Mouse (Mus musculus): ENCODE results near the gene Chrna1. TPM values are rescaled to one million over a fixed set of nuclear protein-coding genes. Genes with fewer than 3 reads are reported as not detected.

The Chrna1 gene
- polyA plus RNA-seq, 1 experiment = 105 TPM

DNA sequence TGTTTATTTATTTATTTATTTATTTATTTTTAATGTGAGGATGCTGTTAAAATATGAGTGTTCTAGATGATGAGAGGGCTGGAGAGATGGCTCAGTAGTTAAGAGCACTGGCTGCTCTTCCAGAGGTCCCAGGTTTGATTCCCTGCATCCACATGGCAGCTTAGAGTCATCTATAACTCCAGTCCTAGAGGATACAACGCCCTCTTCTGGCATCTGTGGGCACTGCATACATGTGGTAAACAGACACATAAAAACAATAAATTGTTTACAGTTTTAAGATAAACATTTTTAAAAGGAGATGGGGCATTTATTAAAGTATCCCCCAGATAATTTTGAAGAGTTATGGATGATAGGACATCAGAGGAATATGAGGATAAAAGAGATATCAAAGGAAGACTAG lies 40.4 kb downstream of the Chrna1 start:
- Histone ChIP-seq H3ac (ENCODE audit: control insufficient read depth, insufficient read length, low read depth) (no peak overlapping the region), H3K79me2 (ENCODE audit: control insufficient read depth, insufficient read depth) (no peaks in the 10 kb centered on the region), H3K27me3 (ENCODE audit: control insufficient read depth, insufficient read depth, insufficient read length) (no peaks in the 10 kb centered on the region), H3K4me3 (ENCODE audit: insufficient read depth, poor library complexity, severe bottlenecking) (no peak overlapping the region), H3K36me3 (ENCODE audit: control insufficient read depth, insufficient read depth) (no peaks in the 10 kb centered on the region), H3K79me3 (ENCODE audit: low read depth) (no peaks in the 10 kb centered on the region)
- TF ChIP-seq CEBPB (IDR thresholded peaks at IDR 0.05; ENCODE audit: low read depth) = no peak
- TF ChIP-seq MAX (IDR thresholded peaks at IDR 0.05) = no peak
- TF ChIP-seq MYOD1 (IDR thresholded peaks at IDR 0.05; ENCODE audit: control insufficient read depth, insufficient read length, low read depth) = no peak
- TF ChIP-seq FOSL1 (IDR thresholded peaks at IDR 0.05; ENCODE audit: insufficient read depth, low read length, poor library complexity, severe bottlenecking) = no peak
- TF ChIP-seq MYOG (IDR thresholded peaks at IDR 0.05; ENCODE audit: control insufficient read depth, extremely low read depth, insufficient read length) = no peak
- no peak for TF ChIP-seq USF1 (IDR thresholded peaks at IDR 0.05; ENCODE audit: low read depth)
- no peak for TF ChIP-seq CTCF (IDR thresholded peaks at IDR 0.05; ENCODE audit: control insufficient read depth, insufficient read depth, insufficient read length)

DNA sequence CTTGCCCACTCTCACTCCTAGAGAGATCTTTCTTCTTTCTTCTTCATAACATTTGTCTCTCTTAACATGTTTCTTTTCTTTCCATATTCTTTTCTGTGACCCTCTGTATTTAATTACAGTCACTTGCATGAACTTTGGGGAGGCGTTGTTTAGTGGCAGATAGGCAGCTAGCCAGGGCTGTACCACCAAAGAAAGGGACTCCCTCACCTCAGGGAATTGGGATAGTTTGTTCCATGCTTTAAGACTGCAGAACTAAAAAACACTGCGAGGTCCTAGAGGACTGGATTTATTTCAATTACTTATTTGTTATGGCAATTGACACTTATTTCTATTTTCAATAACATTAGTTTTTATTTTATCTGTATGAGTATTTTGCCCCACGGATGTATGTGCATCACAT lies 41.0 kb downstream of the Chrna1 start:
- Histone ChIP-seq H3K4me3 (ENCODE audit: insufficient read depth, poor library complexity, severe bottlenecking) (no peak overlapping the region), H3K79me2 (ENCODE audit: control insufficient read depth, insufficient read depth) (no peaks in the 10 kb centered on the region), H3K36me3 (ENCODE audit: control insufficient read depth, insufficient read depth) (no peaks in the 10 kb centered on the region), H3K79me3 (ENCODE audit: low read depth) (no peaks in the 10 kb centered on the region), H3ac (ENCODE audit: control insufficient read depth, insufficient read length, low read depth) (no peak overlapping the region), H3K27me3 (ENCODE audit: control insufficient read depth, insufficient read depth, insufficient read length) (no peaks in the 10 kb centered on the region)
- TF ChIP-seq CTCF (IDR thresholded peaks at IDR 0.05; ENCODE audit: control insufficient read depth, insufficient read depth, insufficient read length) (no peak), FOSL1 (IDR thresholded peaks at IDR 0.05; ENCODE audit: insufficient read depth, low read length, poor library complexity, severe bottlenecking) (no peak), MAX (IDR thresholded peaks at IDR 0.05) (no peak), USF1 (IDR thresholded peaks at IDR 0.05; ENCODE audit: low read depth) (no peak), MYOG (IDR thresholded peaks at IDR 0.05; ENCODE audit: control insufficient read depth, extremely low read depth, insufficient read length) (no peak), MYOD1 (IDR thresholded peaks at IDR 0.05; ENCODE audit: control insufficient read depth, insufficient read length, low read depth) (no peak), CEBPB (IDR thresholded peaks at IDR 0.05; ENCODE audit: low read depth) (no peak)

DNA sequence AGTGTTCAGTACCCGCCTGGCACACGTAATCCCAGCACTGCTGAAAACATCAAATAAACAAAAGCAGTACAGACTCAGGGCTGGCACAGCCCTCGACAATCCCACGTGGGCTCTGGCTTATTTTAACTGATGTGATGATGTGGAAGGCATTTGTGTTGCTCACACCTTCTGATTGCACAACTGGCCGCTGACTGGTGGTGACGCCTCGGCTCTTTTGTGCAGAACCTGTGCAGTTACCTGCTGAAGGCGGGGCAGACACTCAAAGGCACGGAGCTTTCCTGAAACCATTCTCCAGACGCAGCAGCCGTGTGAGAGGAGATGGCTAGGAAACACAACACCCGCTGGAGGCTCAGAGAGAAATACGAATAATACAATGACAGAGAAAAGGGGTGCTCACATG lies 41.5 kb downstream of the Chrna1 start:
- TF ChIP-seq MAX (IDR thresholded peaks at IDR 0.05) = no peak
- no peak for TF ChIP-seq FOSL1 (IDR thresholded peaks at IDR 0.05; ENCODE audit: insufficient read depth, low read length, poor library complexity, severe bottlenecking)
- no peak for TF ChIP-seq MYOG (IDR thresholded peaks at IDR 0.05; ENCODE audit: control insufficient read depth, extremely low read depth, insufficient read length)
- no peak for TF ChIP-seq MYOD1 (IDR thresholded peaks at IDR 0.05; ENCODE audit: control insufficient read depth, insufficient read length, low read depth)
- TF ChIP-seq CEBPB (IDR thresholded peaks at IDR 0.05; ENCODE audit: low read depth) = peak; percentile 14
- TF ChIP-seq CTCF (IDR thresholded peaks at IDR 0.05; ENCODE audit: control insufficient read depth, insufficient read depth, insufficient read length) = no peak
- no peak for TF ChIP-seq USF1 (IDR thresholded peaks at IDR 0.05; ENCODE audit: low read depth)
- Histone ChIP-seq H3K79me2 (ENCODE audit: control insufficient read depth, insufficient read depth) (no peaks in the 10 kb centered on the region), H3ac (ENCODE audit: control insufficient read depth, insufficient read length, low read depth) (no peak overlapping the region), H3K27me3 (ENCODE audit: control insufficient read depth, insufficient read depth, insufficient read length) (no peaks in the 10 kb centered on the region), H3K36me3 (ENCODE audit: control insufficient read depth, insufficient read depth) (no peaks in the 10 kb centered on the region), H3K79me3 (ENCODE audit: low read depth) (no peaks in the 10 kb centered on the region), H3K4me3 (ENCODE audit: insufficient read depth, poor library complexity, severe bottlenecking) (no peak overlapping the region)

DNA sequence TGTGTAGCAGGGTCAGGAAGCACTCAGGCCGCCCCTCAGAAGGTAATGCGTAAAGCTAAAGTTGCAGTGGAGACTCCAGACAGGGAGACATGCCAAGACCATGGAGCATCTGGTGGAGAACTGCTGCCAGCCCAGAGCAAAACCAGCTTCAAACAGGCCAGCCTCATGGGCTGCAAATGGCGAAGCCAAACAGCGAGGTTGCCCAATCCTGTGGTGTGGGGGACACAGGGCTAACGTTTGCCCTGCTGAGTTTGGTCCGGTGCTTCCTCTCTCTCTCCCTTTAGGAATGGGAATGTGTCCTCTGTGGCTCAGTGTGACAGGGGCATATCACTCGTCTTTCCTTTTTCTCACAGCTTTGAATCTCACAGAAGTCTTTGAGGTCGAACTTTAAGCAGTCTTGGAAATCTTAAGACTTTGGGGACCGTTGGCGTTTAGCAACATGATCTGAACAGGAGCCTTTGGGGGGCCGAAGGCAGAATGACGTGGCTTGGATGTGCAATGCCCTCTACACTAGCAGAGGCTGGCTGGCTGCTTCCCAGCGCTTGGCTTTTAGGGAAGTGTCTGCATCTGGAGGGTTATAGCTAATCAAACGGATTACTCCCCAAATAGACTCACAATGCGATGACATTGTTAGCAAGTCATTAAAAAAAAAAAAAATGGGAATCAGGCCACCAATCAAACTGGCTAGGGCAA lies 43.9 kb downstream of the Chrna1 start:
- Histone ChIP-seq H3K79me3 (ENCODE audit: low read depth) (no peaks in the 10 kb centered on the region), H3K4me3 (ENCODE audit: insufficient read depth, poor library complexity, severe bottlenecking) (no peak overlapping the region), H3K36me3 (ENCODE audit: control insufficient read depth, insufficient read depth) (no peaks in the 10 kb centered on the region), H3K79me2 (ENCODE audit: control insufficient read depth, insufficient read depth) (no peaks in the 10 kb centered on the region), H3K27me3 (ENCODE audit: control insufficient read depth, insufficient read depth, insufficient read length) (no peaks in the 10 kb centered on the region), H3ac (ENCODE audit: control insufficient read depth, insufficient read length, low read depth) (no peak overlapping the region)
- TF ChIP-seq CEBPB (IDR thresholded peaks at IDR 0.05; ENCODE audit: low read depth) (no peak), MAX (IDR thresholded peaks at IDR 0.05) (no peak), CTCF (IDR thresholded peaks at IDR 0.05; ENCODE audit: control insufficient read depth, insufficient read depth, insufficient read length) (no peak), MYOD1 (IDR thresholded peaks at IDR 0.05; ENCODE audit: control insufficient read depth, insufficient read length, low read depth) (no peak), FOSL1 (IDR thresholded peaks at IDR 0.05; ENCODE audit: insufficient read depth, low read length, poor library complexity, severe bottlenecking) (no peak), USF1 (IDR thresholded peaks at IDR 0.05; ENCODE audit: low read depth) (no peak), MYOG (IDR thresholded peaks at IDR 0.05; ENCODE audit: control insufficient read depth, extremely low read depth, insufficient read length) (no peak)

DNA sequence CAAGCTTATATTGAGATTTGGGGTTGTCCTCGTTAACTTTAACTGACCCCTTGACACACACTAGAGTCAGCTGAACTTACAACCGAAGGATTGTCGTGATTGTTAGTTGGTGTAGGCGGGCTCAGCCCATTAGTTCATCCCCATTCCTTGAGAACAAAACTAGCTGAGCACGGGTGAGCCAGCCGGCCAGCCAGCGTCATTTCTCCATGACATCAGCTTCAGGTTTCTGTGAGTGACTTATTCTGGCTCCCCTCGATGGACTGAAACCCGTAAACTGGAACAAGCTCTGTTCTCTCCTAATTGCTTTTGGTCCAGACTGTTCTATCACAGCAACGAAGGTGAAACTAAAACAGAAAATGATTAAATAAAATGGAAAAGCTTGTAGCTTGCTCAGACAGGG lies 45.4 kb downstream of the Chrna1 start:
- no peak for TF ChIP-seq FOSL1 (IDR thresholded peaks at IDR 0.05; ENCODE audit: insufficient read depth, low read length, poor library complexity, severe bottlenecking)
- Histone ChIP-seq H3K79me2 (ENCODE audit: control insufficient read depth, insufficient read depth) (peaks cover 6% of the 10 kb centered on the region), H3K4me3 (ENCODE audit: insufficient read depth, poor library complexity, severe bottlenecking) (no peak overlapping the region), H3K79me3 (ENCODE audit: low read depth) (no peaks in the 10 kb centered on the region), H3K36me3 (ENCODE audit: control insufficient read depth, insufficient read depth) (no peaks in the 10 kb centered on the region), H3K27me3 (ENCODE audit: control insufficient read depth, insufficient read depth, insufficient read length) (no peaks in the 10 kb centered on the region), H3ac (ENCODE audit: control insufficient read depth, insufficient read length, low read depth) (no peak overlapping the region)

DNA sequence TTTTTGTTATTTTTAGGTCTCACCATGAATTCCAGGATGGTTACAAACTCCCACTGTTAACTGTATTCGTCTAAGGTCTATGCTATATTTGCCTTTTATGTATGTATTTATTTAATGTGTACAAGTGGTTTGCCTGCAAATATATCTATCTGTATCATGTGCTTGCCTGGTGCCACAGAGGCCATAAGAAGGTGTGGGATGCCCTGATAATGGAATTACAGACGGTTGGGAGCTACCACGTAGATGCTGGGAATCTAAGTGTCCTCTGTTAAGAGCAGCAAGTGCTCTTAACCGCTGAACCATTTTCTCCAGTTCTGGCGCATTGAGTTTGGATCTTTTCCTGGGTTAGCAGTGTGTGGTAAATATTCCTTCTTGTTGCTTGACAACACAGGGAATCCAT lies 49.7 kb downstream of the Chrna1 start:
- peaks cover 48% of the 10 kb centered on the region for H3K79me2 ChIP-seq (ENCODE audit: control insufficient read depth, insufficient read depth)
- H3K27me3 ChIP-seq (ENCODE audit: control insufficient read depth, insufficient read depth, insufficient read length) = no peaks in the 10 kb centered on the region
- no peak overlapping the region for H3K4me3 ChIP-seq (ENCODE audit: insufficient read depth, poor library complexity, severe bottlenecking)
- H3K79me3 ChIP-seq (ENCODE audit: low read depth) = peaks cover 27% of the 10 kb centered on the region
- peaks cover 7% of the 10 kb centered on the region for H3K36me3 ChIP-seq (ENCODE audit: control insufficient read depth, insufficient read depth)
- H3ac ChIP-seq (ENCODE audit: control insufficient read depth, insufficient read length, low read depth) = no peak overlapping the region
- TF ChIP-seq USF1 (IDR thresholded peaks at IDR 0.05; ENCODE audit: low read depth) = no peak
- no peak for TF ChIP-seq MAX (IDR thresholded peaks at IDR 0.05)
- no peak for TF ChIP-seq FOSL1 (IDR thresholded peaks at IDR 0.05; ENCODE audit: insufficient read depth, low read length, poor library complexity, severe bottlenecking)
- no peak for TF ChIP-seq CEBPB (IDR thresholded peaks at IDR 0.05; ENCODE audit: low read depth)
- TF ChIP-seq CTCF (IDR thresholded peaks at IDR 0.05; ENCODE audit: control insufficient read depth, insufficient read depth, insufficient read length) = no peak
- no peak for TF ChIP-seq MYOD1 (IDR thresholded peaks at IDR 0.05; ENCODE audit: control insufficient read depth, insufficient read length, low read depth)
- TF ChIP-seq MYOG (IDR thresholded peaks at IDR 0.05; ENCODE audit: control insufficient read depth, extremely low read depth, insufficient read length) = no peak

All from C2C12 (cell line).